Mouse (Mus musculus): Measurements from ENCODE around the gene Syce2. TPM values are rescaled to one million over a fixed set of nuclear protein-coding genes. Genes with fewer than 3 reads are reported as not detected.

Gene Syce2
- total RNA-seq, 1 experiment: 42.3 TPM

- peak overlapping the region; percentile 70 to 97 for H3K4me3 ChIP-seq (ENCODE audit: insufficient read depth in 1 of 2, low read depth in 1 of 2, low read length in 2 of 2, poor library complexity in 1 of 2, severe bottlenecking in 1 of 2)
- peaks cover 0 to 16% of the 10 kb centered on the region in 2 experiments; a peak in 2 of 4 replicates for H3K4me1 ChIP-seq (ENCODE audit: control insufficient read depth in 2 of 2, insufficient read depth in 2 of 2, low read length in 2 of 2, poor library complexity in 1 of 2)
- no peaks in the 10 kb centered on the region for H3K9me3 ChIP-seq (ENCODE audit: control insufficient read depth, insufficient read depth, low read depth, low read length)
- H3K27ac ChIP-seq (ENCODE audit: insufficient read depth, low read depth, low read length, poor library complexity, severe bottlenecking): no peak overlapping the region
- peaks cover 61% of the 10 kb centered on the region for H3K36me3 ChIP-seq (ENCODE audit: control insufficient read depth, insufficient read depth, low read length, poor library complexity, severe bottlenecking)
- no peak for TF ChIP-seq HCFC1 (IDR thresholded peaks at IDR 0.05; ENCODE audit: borderline replicate concordance, insufficient read depth, low read length)
- TF ChIP-seq CHD2 (IDR thresholded peaks at IDR 0.05; ENCODE audit: low read depth, low read length): no peak
- TF ChIP-seq MAFK (IDR thresholded peaks at IDR 0.05; ENCODE audit: insufficient read depth, low read depth, low read length): no peak
- TF ChIP-seq ZNF384 (IDR thresholded peaks at IDR 0.05; ENCODE audit: low read depth, low read length): no peak
- no peak for TF ChIP-seq ZC3H11A (IDR thresholded peaks at IDR 0.05; ENCODE audit: borderline replicate concordance, low read depth, low read length)
- no peak overlapping the region; the same call in 1 of the 2 replicates for H3K9ac ChIP-seq (ENCODE audit: insufficient read depth, low read depth, low read length, poor library complexity, severe bottlenecking)
- DNase-seq (ENCODE audit: low read depth, low spot score): no peak
- in situ Hi-C loops (cut with MboI; ENCODE audit: low sequenced_read_pairs in 2 of 2, unreplicated experiment in 2 of 2): no loop called here
These were observed 32.5 kb upstream of the Syce2 start for GRCm38 (mm10) chr8:84839411-84839810.

GRCm38 (mm10) chr8:84839875-84840247, 32.0 kb upstream of the Syce2 start:
- Histone ChIP-seq H3K9ac (ENCODE audit: insufficient read depth, low read depth, low read length, poor library complexity, severe bottlenecking) (peak overlapping the region; percentile 95), H3K9me3 (ENCODE audit: control insufficient read depth, insufficient read depth, low read depth, low read length) (no peaks in the 10 kb centered on the region), H3K36me3 (ENCODE audit: control insufficient read depth, insufficient read depth, low read length, poor library complexity, severe bottlenecking) (peaks cover 61% of the 10 kb centered on the region), H3K4me3 (ENCODE audit: insufficient read depth in 1 of 2, low read depth in 1 of 2, low read length in 2 of 2, poor library complexity in 1 of 2, severe bottlenecking in 1 of 2) (peak overlapping the region; percentile 70 to 97), H3K4me1 (ENCODE audit: control insufficient read depth in 2 of 2, insufficient read depth in 2 of 2, low read length in 2 of 2, poor library complexity in 1 of 2) (peaks cover 0 to 18% of the 10 kb centered on the region in 2 experiments; a peak in 2 of 4 replicates), H3K27ac (ENCODE audit: insufficient read depth, low read depth, low read length, poor library complexity, severe bottlenecking) (peak overlapping the region; percentile 86)
- in situ Hi-C loops (cut with MboI; ENCODE audit: low sequenced_read_pairs in 2 of 2, unreplicated experiment in 2 of 2): no loop called here
- peak; percentile 95 for TF ChIP-seq MAFK (IDR thresholded peaks at IDR 0.05; ENCODE audit: insufficient read depth, low read depth, low read length)
- no peak for TF ChIP-seq CHD2 (IDR thresholded peaks at IDR 0.05; ENCODE audit: low read depth, low read length)
- DNase-seq (ENCODE audit: low read depth, low spot score): no peak

DNA sequence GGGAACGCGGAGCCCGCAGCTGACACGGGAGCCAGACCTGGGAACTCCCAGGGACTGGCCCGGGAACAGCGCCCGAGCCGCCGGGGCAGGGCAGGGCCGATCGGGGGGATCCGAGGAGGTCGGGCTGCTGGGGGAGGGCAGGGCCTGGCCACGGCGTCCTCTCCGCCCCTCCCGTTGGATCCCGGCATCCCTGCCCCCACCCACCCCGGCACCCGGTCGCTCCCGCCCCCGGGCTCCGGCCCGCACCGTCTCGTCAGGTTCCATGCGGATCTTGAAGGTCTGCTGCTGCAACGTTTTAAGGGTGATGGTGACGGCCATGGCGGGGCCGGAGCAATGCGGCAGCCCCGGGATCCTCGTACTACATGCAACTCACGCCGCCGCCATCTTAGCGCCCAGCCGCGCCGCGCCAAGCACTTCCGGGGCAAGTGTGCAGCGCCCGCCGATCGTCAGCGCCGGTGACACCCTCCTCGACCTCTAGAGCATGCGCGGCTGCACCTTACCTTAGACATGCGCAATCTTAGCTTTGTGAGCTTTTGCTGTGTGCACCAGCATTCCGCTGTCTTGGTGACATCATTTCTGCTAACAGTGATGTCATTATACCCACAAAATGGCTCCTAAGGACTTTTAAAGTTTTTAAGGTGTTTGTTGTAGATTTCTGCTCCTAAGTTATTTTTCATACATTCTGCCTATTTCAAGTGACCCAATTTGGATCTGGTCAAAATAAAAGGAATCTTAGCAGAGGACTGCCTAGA, 31.5 kb upstream of the Syce2 start, which contains the start of gene Rad23a:
Gene Rad23a (minus strand): TSS at position 418 of the 752 bp plus-strand sequence.
- Histone ChIP-seq H3K4me3 (ENCODE audit: insufficient read depth in 1 of 2, low read depth in 1 of 2, low read length in 2 of 2, poor library complexity in 1 of 2, severe bottlenecking in 1 of 2) (peak within 1 kb of the TSS; percentile 70 to 97), H3K9ac (ENCODE audit: insufficient read depth, low read depth, low read length, poor library complexity, severe bottlenecking) (peak within 1 kb of the TSS; percentile 95), H3K27ac (ENCODE audit: insufficient read depth, low read depth, low read length, poor library complexity, severe bottlenecking) (peak within 1 kb of the TSS; percentile 86), H3K9me3 (ENCODE audit: control insufficient read depth, insufficient read depth, low read depth, low read length) (no peaks in the 10 kb centered on the region), H3K4me1 (ENCODE audit: control insufficient read depth in 2 of 2, insufficient read depth in 2 of 2, low read length in 2 of 2, poor library complexity in 1 of 2) (peaks cover 0 to 19% of the 10 kb centered on the region in 2 experiments; a peak in 3 of 4 replicates), H3K36me3 (ENCODE audit: control insufficient read depth, insufficient read depth, low read length, poor library complexity, severe bottlenecking) (peaks cover 58% of the 10 kb centered on the region)
- DNase-seq (ENCODE audit: low read depth, low spot score): peak; percentile 92
- in situ Hi-C loops (cut with MboI; ENCODE audit: low sequenced_read_pairs in 2 of 2, unreplicated experiment in 2 of 2): no loop called here
- TF ChIP-seq ZNF384 (IDR thresholded peaks at IDR 0.05; ENCODE audit: low read depth, low read length): no peak
- TF ChIP-seq ZC3H11A (IDR thresholded peaks at IDR 0.05; ENCODE audit: borderline replicate concordance, low read depth, low read length): no peak
- peak; percentile 64 for TF ChIP-seq CHD2 (IDR thresholded peaks at IDR 0.05; ENCODE audit: low read depth, low read length)
- TF ChIP-seq MAFK (IDR thresholded peaks at IDR 0.05; ENCODE audit: insufficient read depth, low read depth, low read length): no peak
- peak; percentile 84 for TF ChIP-seq HCFC1 (IDR thresholded peaks at IDR 0.05; ENCODE audit: borderline replicate concordance, insufficient read depth, low read length)

DNA sequence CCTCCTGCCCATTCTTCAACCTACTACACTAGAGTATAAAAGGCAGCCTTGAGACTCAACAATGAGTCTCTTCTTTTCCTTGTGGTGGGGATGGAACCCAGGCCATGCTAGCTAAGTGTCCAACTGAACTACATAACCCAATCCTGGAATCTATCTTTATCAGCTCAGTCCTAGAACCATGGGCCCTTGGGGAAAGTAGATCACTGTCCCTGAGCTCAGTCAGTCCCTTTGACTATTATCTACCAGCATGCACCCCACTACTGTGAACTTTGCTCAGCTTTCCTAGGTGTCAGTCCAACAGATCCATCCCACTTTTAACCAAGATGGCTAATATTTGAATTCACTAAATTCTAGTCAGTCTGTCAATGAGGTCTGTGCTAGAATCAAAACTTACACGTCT, 30.4 kb upstream of the Syce2 start:
- H3K9ac ChIP-seq (ENCODE audit: insufficient read depth, low read depth, low read length, poor library complexity, severe bottlenecking): no peak overlapping the region
- TF ChIP-seq ZNF384 (IDR thresholded peaks at IDR 0.05; ENCODE audit: low read depth, low read length) (no peak), ZC3H11A (IDR thresholded peaks at IDR 0.05; ENCODE audit: borderline replicate concordance, low read depth, low read length) (no peak), HCFC1 (IDR thresholded peaks at IDR 0.05; ENCODE audit: borderline replicate concordance, insufficient read depth, low read length) (no peak), CHD2 (IDR thresholded peaks at IDR 0.05; ENCODE audit: low read depth, low read length) (no peak; the same call in 1 of the 2 replicates), MAFK (IDR thresholded peaks at IDR 0.05; ENCODE audit: insufficient read depth, low read depth, low read length) (no peak)
- H3K4me3 ChIP-seq (ENCODE audit: insufficient read depth in 1 of 2, low read depth in 1 of 2, low read length in 2 of 2, poor library complexity in 1 of 2, severe bottlenecking in 1 of 2): no peak overlapping the region
- H3K4me1 ChIP-seq (ENCODE audit: control insufficient read depth in 2 of 2, insufficient read depth in 2 of 2, low read length in 2 of 2, poor library complexity in 1 of 2): peaks cover 0 to 19% of the 10 kb centered on the region in 2 experiments; a peak in 3 of 4 replicates
- H3K9me3 ChIP-seq (ENCODE audit: control insufficient read depth, insufficient read depth, low read depth, low read length): no peaks in the 10 kb centered on the region
- peaks cover 56% of the 10 kb centered on the region for H3K36me3 ChIP-seq (ENCODE audit: control insufficient read depth, insufficient read depth, low read length, poor library complexity, severe bottlenecking)
- H3K27ac ChIP-seq (ENCODE audit: insufficient read depth, low read depth, low read length, poor library complexity, severe bottlenecking): no peak overlapping the region
- no peak for DNase-seq (ENCODE audit: low read depth, low spot score)
- in situ Hi-C loops (cut with MboI; ENCODE audit: low sequenced_read_pairs in 2 of 2, unreplicated experiment in 2 of 2): no loop called here

All from ES-E14 (cell line).